Mouse (Mus musculus) ES-E14 (cell line): ENCODE data around the gene Tcerg1l.

Experiments
- CHD2 ChIP-seq: IDR thresholded peaks from 2 replicates; pipeline ENCODE4 v1.6.1; 2014; ENCODE audit warnings: mild to moderate bottlenecking, low read depth, low read length, inconsistent platforms
- ZC3H11A ChIP-seq: IDR thresholded peaks from 2 replicates; pipeline ENCODE4 v1.6.1; 2012; ENCODE audit warnings: low read depth, mild to moderate bottlenecking, inconsistent platforms, low read length, borderline replicate concordance
- ZNF384 ChIP-seq: IDR thresholded peaks from 2 replicates; pipeline ENCODE4 v1.6.1; 2012; ENCODE audit warnings: low read depth, low read length, inconsistent platforms

GRCm38 (mm10) chr7:138367570-138367969 is 30.0 kb downstream of the Tcerg1l start:
- TF ChIP-seq CHD2 (no peak), ZC3H11A (no peak), ZNF384 (no peak)
